Mouse (Mus musculus): ENCODE measurements at regions not wholly inside any gene's neighbourhood (a gene's known extent, or its start where the extent isn't known, plus 50 kb on each side); places are given as distances from the start of the nearest gene placed in this dataset.
"Not testable (repeated sequence)": the region's sequence is repeated elsewhere in the genome, so short reads cannot be mapped to it uniquely, and the experiment has no call there.

DNA sequence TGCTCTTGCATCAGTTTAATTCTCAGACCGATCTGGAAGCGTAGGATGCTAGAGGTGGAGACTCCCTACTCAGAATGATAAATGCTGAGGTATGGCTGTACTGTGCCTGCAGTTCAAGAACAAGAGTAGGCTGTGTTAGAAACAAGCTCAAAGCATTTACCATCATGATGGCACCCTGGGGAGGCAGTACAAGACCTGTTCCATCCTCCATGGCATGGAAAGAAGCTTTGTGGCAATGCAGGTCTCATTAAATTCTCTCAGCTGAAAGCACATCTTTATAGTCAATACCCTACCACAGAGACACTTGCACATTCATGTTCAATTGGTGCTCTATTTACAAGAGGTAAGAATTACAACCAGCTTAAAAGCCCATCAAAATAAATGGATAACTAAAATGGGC is 209.5 kb downstream of the Tbl1xr1 start:
- H3K36me3 ChIP-seq (ENCODE audit: control insufficient read depth, insufficient read depth, low read length): no peaks in the 10 kb centered on the region
- ATAC-seq (ENCODE audit: low FRiP score) (no peak), DNase-seq (ENCODE audit: low spot score, missing footprints) (no peak)
- 98% methylated on average over 2 of the region's 2 CpGs for WGBS
- no peaks in the 10 kb centered on the region for H3K9me3 ChIP-seq (ENCODE audit: control insufficient read depth, low read length)
- no peak overlapping the region for H3K9ac ChIP-seq (ENCODE audit: low read length)
- H3K4me1 ChIP-seq (ENCODE audit: control insufficient read depth, insufficient read depth, low read length): no peaks in the 10 kb centered on the region
- H3K27me3 ChIP-seq (ENCODE audit: control insufficient read depth, insufficient read depth, low read length): no peaks in the 10 kb centered on the region
- H3K27ac ChIP-seq (ENCODE audit: low read depth, low read length): no peak overlapping the region
- H3K4me2 ChIP-seq: no peak overlapping the region
- no peak overlapping the region for H3K4me3 ChIP-seq (ENCODE audit: low read depth, low read length)

DNA sequence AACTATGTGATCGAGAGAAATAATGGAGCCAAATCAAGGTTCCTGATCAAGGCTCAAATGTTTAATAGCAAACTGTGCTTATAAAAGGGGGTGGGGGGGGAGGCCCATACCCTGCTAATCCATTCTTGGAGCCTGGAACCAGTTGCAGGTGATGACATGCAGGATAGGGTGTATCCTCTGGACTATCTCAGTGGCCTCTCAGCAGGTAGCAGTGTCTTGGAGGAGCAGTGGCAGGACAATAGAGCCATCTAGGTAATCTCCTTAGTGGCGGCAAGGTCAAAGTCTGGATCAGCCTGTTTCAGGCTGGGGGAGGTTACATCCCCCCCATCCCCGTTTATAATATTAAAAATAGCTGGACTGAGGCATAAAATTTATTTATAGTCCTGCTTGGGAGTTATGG is 217.0 kb downstream of the Tbl1xr1 start:
- Histone ChIP-seq H3K4me1 (ENCODE audit: control insufficient read depth, insufficient read depth, low read length) (no peaks in the 10 kb centered on the region), H3K36me3 (ENCODE audit: control insufficient read depth, insufficient read depth, low read length) (no peaks in the 10 kb centered on the region), H3K27ac (ENCODE audit: low read depth, low read length) (no peak overlapping the region), H3K9me3 (ENCODE audit: control insufficient read depth, low read length) (no peaks in the 10 kb centered on the region), H3K4me2 (no peak overlapping the region), H3K4me3 (ENCODE audit: low read depth, low read length) (no peak overlapping the region), H3K9ac (ENCODE audit: low read length) (no peak overlapping the region), H3K27me3 (ENCODE audit: control insufficient read depth, insufficient read depth, low read length) (no peaks in the 10 kb centered on the region)
- ATAC-seq (ENCODE audit: low FRiP score): no peak
- DNase-seq (ENCODE audit: low spot score, missing footprints): no peak
- 87% methylated on average over 3 of the region's 3 CpGs for WGBS

DNA sequence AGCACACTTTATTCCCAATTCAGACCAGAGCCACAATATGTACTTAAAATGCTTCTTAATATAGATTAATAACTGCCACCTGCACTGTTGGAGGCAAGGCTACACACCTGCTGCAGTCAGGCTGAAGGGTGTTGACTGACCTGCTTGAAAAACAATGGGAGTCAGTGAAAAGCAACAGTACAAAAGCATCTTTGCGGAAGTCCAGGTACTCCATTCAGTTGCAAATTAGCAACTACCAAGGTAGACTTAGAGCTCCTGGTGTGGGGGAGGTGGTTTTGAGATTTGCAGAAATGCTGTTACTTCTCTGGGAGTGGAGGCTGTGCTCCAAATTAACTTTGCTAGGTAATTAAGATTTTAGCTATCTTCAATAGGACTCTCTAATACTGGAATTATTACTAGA is 217.6 kb downstream of the Tbl1xr1 start:
- not testable (repeated sequence) for DNase-seq (ENCODE audit: low spot score, missing footprints); ATAC-seq (ENCODE audit: low FRiP score)
- 93% methylated on average over 1 of the region's 1 CpGs for WGBS

DNA sequence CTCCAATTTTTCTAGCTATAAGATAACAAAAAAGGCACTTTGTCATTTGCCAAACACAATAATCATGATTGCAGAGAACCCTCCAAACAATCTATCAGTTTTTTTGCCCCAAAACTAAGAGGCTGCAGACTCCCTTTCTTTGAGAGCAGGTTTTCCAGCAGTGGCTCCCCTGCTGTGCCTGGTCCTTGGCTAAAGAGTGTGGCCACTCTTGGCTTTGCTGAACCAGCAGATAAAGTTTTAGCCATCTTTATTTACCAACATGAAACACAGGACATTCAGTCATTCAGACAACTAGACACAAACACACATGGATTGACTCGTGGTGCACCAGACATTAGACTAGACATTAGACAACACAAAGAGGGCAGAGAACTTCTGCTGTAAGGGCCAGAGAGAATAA is 220.5 kb downstream of the Tbl1xr1 start:
- WGBS: 79% methylated on average over 1 of the region's 1 CpGs
- not testable (repeated sequence) for H3K36me3 ChIP-seq (ENCODE audit: control insufficient read depth, insufficient read depth, low read length); H3K9ac ChIP-seq (ENCODE audit: low read length); H3K4me1 ChIP-seq (ENCODE audit: control insufficient read depth, insufficient read depth, low read length); H3K4me2 ChIP-seq; H3K4me3 ChIP-seq (ENCODE audit: low read depth, low read length); H3K27me3 ChIP-seq (ENCODE audit: control insufficient read depth, insufficient read depth, low read length); H3K9me3 ChIP-seq (ENCODE audit: control insufficient read depth, low read length); ATAC-seq (ENCODE audit: low FRiP score); DNase-seq (ENCODE audit: low spot score, missing footprints); H3K27ac ChIP-seq (ENCODE audit: low read depth, low read length)

More for the DNA sequence above, 217.6 kb downstream of the Tbl1xr1 start:
- H3K9ac ChIP-seq (ENCODE audit: low read length); H3K9me3 ChIP-seq (ENCODE audit: control insufficient read depth, low read length); H3K4me2 ChIP-seq; H3K27me3 ChIP-seq (ENCODE audit: control insufficient read depth, insufficient read depth, low read length); H3K4me3 ChIP-seq (ENCODE audit: low read depth, low read length); H3K4me1 ChIP-seq (ENCODE audit: control insufficient read depth, insufficient read depth, low read length); H3K27ac ChIP-seq (ENCODE audit: low read depth, low read length); H3K36me3 ChIP-seq (ENCODE audit: control insufficient read depth, insufficient read depth, low read length): not testable (repeated sequence)

DNA sequence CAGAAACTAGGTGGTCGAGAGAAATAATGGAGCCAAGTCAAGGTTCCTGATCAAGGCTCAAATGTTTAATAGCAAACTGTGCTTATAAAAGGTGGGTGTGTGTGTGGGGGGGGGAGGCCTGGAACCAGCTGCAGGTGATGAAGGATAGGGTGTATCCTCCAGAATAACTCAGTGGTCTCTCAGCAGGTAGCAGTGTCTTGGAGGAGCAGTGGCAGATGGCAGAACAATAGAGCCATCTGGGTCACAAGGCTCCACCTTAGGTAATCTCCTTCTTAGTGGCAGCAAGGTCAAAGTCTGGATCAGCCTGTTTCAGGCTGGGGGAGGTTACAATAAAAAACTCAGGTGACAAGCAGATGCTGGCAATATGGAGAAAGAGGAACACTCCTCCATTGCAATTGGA is 221.4 kb downstream of the Tbl1xr1 start:
- not testable (repeated sequence) for DNase-seq (ENCODE audit: low spot score, missing footprints); H3K9me3 ChIP-seq (ENCODE audit: control insufficient read depth, low read length); H3K4me3 ChIP-seq (ENCODE audit: low read depth, low read length); H3K9ac ChIP-seq (ENCODE audit: low read length); H3K27me3 ChIP-seq (ENCODE audit: control insufficient read depth, insufficient read depth, low read length); H3K4me1 ChIP-seq (ENCODE audit: control insufficient read depth, insufficient read depth, low read length); H3K27ac ChIP-seq (ENCODE audit: low read depth, low read length); H3K4me2 ChIP-seq; ATAC-seq (ENCODE audit: low FRiP score); H3K36me3 ChIP-seq (ENCODE audit: control insufficient read depth, insufficient read depth, low read length)
- WGBS: 81% methylated on average over 1 of the region's 1 CpGs

DNA sequence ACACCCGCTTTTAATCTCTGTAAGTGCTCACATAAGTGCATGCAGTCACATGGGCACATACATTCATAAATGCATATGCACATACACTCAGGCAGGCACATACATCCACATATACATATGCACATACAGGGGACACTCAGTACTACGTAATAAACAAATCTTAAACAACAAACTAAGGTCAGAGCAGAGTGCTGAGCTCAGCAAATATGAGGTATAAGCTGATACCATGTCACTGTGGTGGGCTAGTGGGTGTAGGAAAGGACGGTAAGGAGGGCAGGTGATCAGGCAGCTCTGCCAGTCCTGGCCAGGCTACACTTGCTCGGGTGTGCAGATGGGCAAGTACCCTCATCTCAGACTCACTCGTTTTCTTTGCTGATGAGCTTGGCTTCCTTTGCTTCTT is 224.1 kb downstream of the Tbl1xr1 start:
- no peaks in the 10 kb centered on the region for H3K36me3 ChIP-seq (ENCODE audit: control insufficient read depth, insufficient read depth, low read length)
- H3K4me2 ChIP-seq: no peak overlapping the region
- no peaks in the 10 kb centered on the region for H3K4me1 ChIP-seq (ENCODE audit: control insufficient read depth, insufficient read depth, low read length)
- DNase-seq (ENCODE audit: low spot score, missing footprints) (no peak), ATAC-seq (ENCODE audit: low FRiP score) (no peak)
- H3K27ac ChIP-seq (ENCODE audit: low read depth, low read length): no peak overlapping the region
- no peaks in the 10 kb centered on the region for H3K9me3 ChIP-seq (ENCODE audit: control insufficient read depth, low read length)
- H3K9ac ChIP-seq (ENCODE audit: low read length): no peak overlapping the region
- no peaks in the 10 kb centered on the region for H3K27me3 ChIP-seq (ENCODE audit: control insufficient read depth, insufficient read depth, low read length)
- H3K4me3 ChIP-seq (ENCODE audit: low read depth, low read length): no peak overlapping the region
- WGBS: 91% methylated on average over 5 of the region's 5 CpGs

DNA sequence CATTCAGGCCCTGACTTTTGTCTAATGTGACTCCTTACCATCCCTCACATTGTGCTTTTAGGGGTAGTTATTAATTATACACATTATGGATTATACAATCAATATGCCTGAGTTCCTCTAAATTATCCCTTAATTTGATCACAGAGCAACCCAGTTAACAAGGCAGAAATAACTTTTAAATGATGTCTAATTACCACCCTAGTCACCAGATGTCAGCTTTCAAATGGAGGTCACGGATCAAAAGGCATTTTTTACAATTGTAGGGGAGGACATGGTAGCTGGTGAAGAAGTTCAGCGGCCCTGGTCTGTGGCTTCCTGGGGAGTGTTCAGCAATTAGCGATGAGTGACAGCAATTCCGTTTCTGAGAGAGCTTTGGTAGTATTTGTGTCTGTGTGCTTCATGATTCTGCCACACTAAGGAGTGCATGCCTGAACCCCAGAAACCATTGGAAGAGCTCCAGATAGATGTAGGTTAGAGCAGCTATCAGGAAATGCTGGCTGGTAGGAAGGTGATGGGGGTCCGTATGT is 225.6 kb downstream of the Tbl1xr1 start:
- no peaks in the 10 kb centered on the region for H3K36me3 ChIP-seq (ENCODE audit: control insufficient read depth, insufficient read depth, low read length)
- no peaks in the 10 kb centered on the region for H3K4me1 ChIP-seq (ENCODE audit: control insufficient read depth, insufficient read depth, low read length)
- no peaks in the 10 kb centered on the region for H3K9me3 ChIP-seq (ENCODE audit: control insufficient read depth, low read length)
- H3K9ac ChIP-seq (ENCODE audit: low read length): no peak overlapping the region
- H3K4me3 ChIP-seq (ENCODE audit: low read depth, low read length): no peak overlapping the region
- ATAC-seq (ENCODE audit: low FRiP score) (no peak), DNase-seq (ENCODE audit: low spot score, missing footprints) (no peak)
- WGBS: 75% methylated on average over 5 of the region's 5 CpGs
- no peaks in the 10 kb centered on the region for H3K27me3 ChIP-seq (ENCODE audit: control insufficient read depth, insufficient read depth, low read length)
- H3K4me2 ChIP-seq: no peak overlapping the region
- H3K27ac ChIP-seq (ENCODE audit: low read depth, low read length): no peak overlapping the region

DNA sequence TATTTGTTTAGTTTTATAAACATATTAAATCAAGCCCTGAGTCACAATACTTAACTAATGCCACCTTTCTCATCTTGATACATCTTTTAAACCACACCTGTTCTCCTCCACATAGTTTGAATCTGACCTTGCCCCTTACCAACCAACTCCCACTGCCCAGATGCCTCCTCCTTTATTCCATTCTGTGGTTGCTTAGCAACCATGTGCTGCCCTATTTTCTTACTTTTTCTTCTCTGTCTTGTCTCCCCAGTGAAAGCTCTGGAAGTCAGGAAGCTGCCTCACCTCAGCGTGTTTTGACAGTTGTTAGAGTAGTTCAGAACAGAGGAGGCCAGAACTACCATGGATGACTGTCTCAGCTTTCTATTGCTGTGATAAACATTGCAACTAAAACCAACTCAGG is 227.7 kb downstream of the Tbl1xr1 start:
- DNase-seq (ENCODE audit: low spot score, missing footprints): no peak
- H3K9ac ChIP-seq (ENCODE audit: low read length): no peak overlapping the region
- H3K27me3 ChIP-seq (ENCODE audit: control insufficient read depth, insufficient read depth, low read length): no peaks in the 10 kb centered on the region
- no peaks in the 10 kb centered on the region for H3K4me1 ChIP-seq (ENCODE audit: control insufficient read depth, insufficient read depth, low read length)
- H3K27ac ChIP-seq (ENCODE audit: low read depth, low read length): no peak overlapping the region
- H3K4me2 ChIP-seq: no peak overlapping the region
- no peaks in the 10 kb centered on the region for H3K9me3 ChIP-seq (ENCODE audit: control insufficient read depth, low read length)
- no peak overlapping the region for H3K4me3 ChIP-seq (ENCODE audit: low read depth, low read length)
- no peaks in the 10 kb centered on the region for H3K36me3 ChIP-seq (ENCODE audit: control insufficient read depth, insufficient read depth, low read length)
- 30% methylated on average over 1 of the region's 1 CpGs for WGBS
- no peak for ATAC-seq (ENCODE audit: low FRiP score)

DNA sequence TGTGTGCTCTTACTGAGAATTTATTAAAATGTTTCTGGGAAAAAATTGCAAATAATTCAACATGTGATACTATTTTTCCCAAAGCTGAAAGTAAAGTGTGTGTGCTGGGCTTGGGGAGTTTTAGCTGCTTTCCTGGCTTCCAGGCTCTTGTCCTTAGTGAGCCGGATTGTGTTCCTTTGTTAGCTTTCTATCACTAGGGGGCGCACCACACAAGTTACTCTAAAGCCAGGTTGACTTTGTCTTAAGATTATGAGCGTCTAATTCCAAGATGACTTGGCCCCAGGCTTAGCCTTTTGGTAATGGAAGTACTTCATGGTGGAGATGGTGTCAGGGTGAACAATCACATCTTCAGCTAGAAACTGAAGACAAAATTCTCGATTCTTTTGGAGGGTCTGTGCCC is 230.2 kb downstream of the Tbl1xr1 start:
- no peak overlapping the region for H3K4me2 ChIP-seq
- no peak overlapping the region for H3K9ac ChIP-seq (ENCODE audit: low read length)
- DNase-seq (ENCODE audit: low spot score, missing footprints) (no peak), ATAC-seq (ENCODE audit: low FRiP score) (no peak)
- no peaks in the 10 kb centered on the region for H3K36me3 ChIP-seq (ENCODE audit: control insufficient read depth, insufficient read depth, low read length)
- WGBS: 70% methylated on average over 4 of the region's 4 CpGs
- H3K9me3 ChIP-seq (ENCODE audit: control insufficient read depth, low read length): no peaks in the 10 kb centered on the region
- no peaks in the 10 kb centered on the region for H3K27me3 ChIP-seq (ENCODE audit: control insufficient read depth, insufficient read depth, low read length)
- H3K4me3 ChIP-seq (ENCODE audit: low read depth, low read length): no peak overlapping the region
- H3K27ac ChIP-seq (ENCODE audit: low read depth, low read length): no peak overlapping the region
- H3K4me1 ChIP-seq (ENCODE audit: control insufficient read depth, insufficient read depth, low read length): no peaks in the 10 kb centered on the region

DNA sequence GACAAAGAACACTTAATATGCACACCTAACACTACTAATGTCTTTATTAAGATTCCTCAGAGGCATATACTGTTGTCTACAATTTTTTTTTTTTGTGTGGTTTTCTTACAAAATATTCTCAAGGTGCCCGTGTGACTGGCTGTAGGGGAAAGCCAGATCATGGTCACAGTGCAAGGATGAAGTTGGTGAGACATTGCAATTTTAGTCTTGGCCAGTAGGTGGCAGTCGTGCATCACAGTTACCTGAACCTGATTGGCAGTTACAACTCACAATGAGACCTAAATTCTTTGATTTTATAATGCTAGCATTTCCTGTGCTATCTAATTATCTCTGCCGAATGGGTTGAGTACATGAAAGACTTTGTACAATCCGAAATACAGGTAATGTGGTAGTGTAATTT is 232.5 kb downstream of the Tbl1xr1 start:
- peak; percentile 95 for DNase-seq (ENCODE audit: low spot score, missing footprints)
- ATAC-seq (ENCODE audit: low FRiP score): peak; percentile 77
- no peak overlapping the region for H3K4me2 ChIP-seq
- no peak overlapping the region for H3K27ac ChIP-seq (ENCODE audit: low read depth, low read length)
- H3K9ac ChIP-seq (ENCODE audit: low read length): no peak overlapping the region
- 20% methylated on average over 4 of the region's 4 CpGs for WGBS
- no peaks in the 10 kb centered on the region for H3K4me1 ChIP-seq (ENCODE audit: control insufficient read depth, insufficient read depth, low read length)
- H3K27me3 ChIP-seq (ENCODE audit: control insufficient read depth, insufficient read depth, low read length): no peaks in the 10 kb centered on the region
- no peaks in the 10 kb centered on the region for H3K9me3 ChIP-seq (ENCODE audit: control insufficient read depth, low read length)
- no peaks in the 10 kb centered on the region for H3K36me3 ChIP-seq (ENCODE audit: control insufficient read depth, insufficient read depth, low read length)
- no peak overlapping the region for H3K4me3 ChIP-seq (ENCODE audit: low read depth, low read length)

All from midbrain, embryonic 11.5 days (tissue).